In the genomic region with DNA sequence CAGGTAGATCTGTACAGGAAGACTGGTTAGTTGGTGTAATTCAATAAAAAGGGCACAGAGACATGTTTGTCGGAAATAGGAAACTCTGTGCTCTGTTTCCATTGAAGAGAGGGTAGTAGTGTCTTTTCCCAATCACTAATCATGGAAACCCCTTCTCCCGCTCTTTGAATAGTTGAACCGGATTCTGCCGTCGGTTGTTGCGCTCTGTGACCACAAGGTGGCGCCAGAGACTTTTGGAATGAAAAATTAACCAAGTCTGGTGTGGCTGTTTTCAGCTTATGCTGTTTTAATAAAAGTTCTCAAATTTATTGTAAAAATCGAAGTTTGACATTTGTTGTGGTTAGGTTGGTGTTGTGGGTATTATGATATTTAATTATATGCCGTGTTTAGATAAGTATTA, we compare ENCODE assay signal across 8 mouse cellular contexts. TPM values are rescaled to one million over a fixed set of nuclear protein-coding genes. Genes with fewer than 3 reads are reported as not detected.
DNase-seq lines count a peak whose midpoint lies in the region; ATAC-seq and TF ChIP-seq lines count a peak whose summit lies in the region.

No protein-coding gene starts in this region.

- in situ Hi-C loops in ES-E14 (cut with MboI; ENCODE audit: low sequenced_read_pairs in 2 of 2, unreplicated experiment in 2 of 2), result loop anchor here (10.0 kb wide), 2 partner anchors 110 to 260 kb away; no protein-coding TSS in a partner anchor

- no peaks in the 10 kb centered on the region for H3K36me3 ChIP-seq in ES-E14 (ENCODE audit: control insufficient read depth, insufficient read depth, low read length, poor library complexity, severe bottlenecking)

- DNase-seq in gastrocnemius, adult 18-20 months (ENCODE audit: low spot score), result peak; percentile 30
- no peak for DNase-seq in gastrocnemius, postnatal 25 days
- DNase-seq in ES-E14 (ENCODE audit: low read depth, low spot score), result peak; percentile 46
- DNase-seq in cerebellum, adult 9-10 months, result peak; percentile 45
- DNase-seq in frontal cortex, postnatal 14 days (ENCODE audit: low spot score in 2 of 2), result peak; percentile 20 to 66
- peak; percentile 6 for DNase-seq in layer of hippocampus, adult 9-11 months
- peak; percentile 83 for DNase-seq in right cerebral cortex, postnatal 4 days

- ATAC-seq in megakaryocyte, adult 5-6 weeks (ENCODE audit: poor library complexity, severe bottlenecking), result 0 out of 2 replicates have a peak, but pooled peaks have one; percentile 51

- no peaks in the 10 kb centered on the region for H3K4me1 ChIP-seq in ES-E14 (ENCODE audit: control insufficient read depth in 2 of 2, insufficient read depth in 2 of 2, low read length in 2 of 2, poor library complexity in 1 of 2)

- no peak overlapping the region for H3K27ac ChIP-seq in ES-E14 (ENCODE audit: insufficient read depth, low read depth, low read length, poor library complexity, severe bottlenecking)

- H3K9ac ChIP-seq in ES-E14 (ENCODE audit: insufficient read depth, low read depth, low read length, poor library complexity, severe bottlenecking), result no peak overlapping the region

- no peak overlapping the region for H3K4me3 ChIP-seq in ES-E14 (ENCODE audit: insufficient read depth in 1 of 2, low read depth in 1 of 2, low read length in 2 of 2, poor library complexity in 1 of 2, severe bottlenecking in 1 of 2)

- H3K9me3 ChIP-seq in ES-E14 (ENCODE audit: control insufficient read depth, insufficient read depth, low read depth, low read length), result no peaks in the 10 kb centered on the region

TF ChIP-seq in ES-E14, 5 proteins besides CTCF, POLR2A, EP300 and RAD21:
- TF ChIP-seq ZNF384 (IDR thresholded peaks at IDR 0.05; ENCODE audit: low read depth, low read length), result no peak
- TF ChIP-seq ZC3H11A (IDR thresholded peaks at IDR 0.05; ENCODE audit: borderline replicate concordance, low read depth, low read length), result peak; percentile 92

RNA-seq across cellular contexts. Expression of a gene that starts 5.9 kb away (rescaled TPM):
- not detected for total RNA-seq in gastrocnemius, adult 18-20 months (2021)
- not detected for total RNA-seq in gastrocnemius, postnatal 25 days (2021)
- 43.3 and 45.6 TPM in 2 replicates for total RNA-seq in ES-E14 (2012; rRNA removed)
- total RNA-seq in megakaryocyte, adult 5-6 weeks (2015), result not detected in 2 replicates
- total RNA-seq in megakaryocyte, adult 5-6 weeks (2017), result not detected in 2 replicates

Comparison
In these comparisons a context has a peak if more than half of its experiments do, and no peak if none do; other contexts are left out.
1. RNA of a gene that starts 5.9 kb away (total RNA-seq): 43.3 to 45.6 TPM in ES-E14; not detected in gastrocnemius, postnatal 25 days, not detected in gastrocnemius, adult 18-20 months and not detected in megakaryocyte, adult 5-6 weeks; every median in the first group is over 10 times any median in the second.